Mouse (Mus musculus) R1 (cell line): Measurements from ENCODE around the gene Mettl6.

Experiments
- DNase-seq: peaks from one replicate; pipeline ENCODE4 v3.0.0-alpha.2; 2018; ENCODE audit warnings: low read depth, low spot score

Gene Mettl6

DNA sequence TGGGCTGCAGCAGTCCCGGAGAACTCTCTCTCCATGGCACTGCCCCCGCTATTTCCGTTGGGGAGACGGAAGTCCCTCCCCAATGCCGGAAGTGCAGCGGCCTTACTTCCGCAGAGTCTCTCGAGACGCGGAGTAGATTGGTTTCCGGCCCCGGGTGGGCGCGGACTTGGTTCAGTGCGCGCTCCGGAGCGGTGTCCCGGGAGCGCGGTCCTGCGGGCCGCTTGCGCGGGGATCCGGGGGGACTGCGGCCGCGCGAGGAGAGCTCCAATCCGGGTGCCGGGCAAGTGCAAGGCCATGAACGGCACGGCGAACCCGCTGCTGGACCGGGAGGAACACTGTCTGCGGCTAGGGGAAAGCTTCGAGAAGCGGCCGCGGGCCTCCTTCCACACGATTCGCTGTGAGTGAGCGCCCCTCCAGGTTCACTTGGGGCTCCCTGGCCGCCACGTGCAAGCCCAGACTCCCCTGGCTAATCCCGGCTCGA is at the start of gene Mettl6:
TSS of gene Mettl6 (minus strand) at position 66 of the 481 bp plus-strand sequence.
- peak; percentile 96 for DNase-seq

DNA sequence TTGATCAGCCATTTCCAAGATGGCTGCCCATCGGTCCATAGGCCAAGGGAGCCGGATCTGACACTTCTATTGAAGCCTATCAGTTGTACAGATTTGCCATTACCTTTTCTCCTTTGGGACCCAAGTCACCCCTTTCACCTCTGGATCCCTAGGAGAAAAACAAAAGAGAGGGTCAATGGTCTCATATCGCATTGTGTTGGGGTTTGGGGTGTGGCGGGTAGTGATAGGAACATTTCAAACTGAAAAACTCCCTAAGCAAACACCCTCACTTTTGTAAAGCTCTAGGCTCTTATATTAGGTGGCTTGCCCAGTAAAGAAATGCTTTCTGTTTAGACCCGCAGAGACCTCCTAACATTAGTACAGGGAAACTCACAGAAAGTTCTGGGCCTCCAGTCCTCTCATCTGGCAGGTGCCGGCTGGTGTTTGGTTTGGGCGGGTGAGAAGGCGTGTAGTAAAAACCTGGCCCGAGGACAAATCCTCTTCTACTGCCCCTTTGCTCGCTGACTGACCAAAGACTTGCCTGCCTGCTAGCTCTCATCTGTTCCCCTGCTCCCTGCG is 49.1 kb upstream of the Mettl6 start:
- DNase-seq: no peak

DNA sequence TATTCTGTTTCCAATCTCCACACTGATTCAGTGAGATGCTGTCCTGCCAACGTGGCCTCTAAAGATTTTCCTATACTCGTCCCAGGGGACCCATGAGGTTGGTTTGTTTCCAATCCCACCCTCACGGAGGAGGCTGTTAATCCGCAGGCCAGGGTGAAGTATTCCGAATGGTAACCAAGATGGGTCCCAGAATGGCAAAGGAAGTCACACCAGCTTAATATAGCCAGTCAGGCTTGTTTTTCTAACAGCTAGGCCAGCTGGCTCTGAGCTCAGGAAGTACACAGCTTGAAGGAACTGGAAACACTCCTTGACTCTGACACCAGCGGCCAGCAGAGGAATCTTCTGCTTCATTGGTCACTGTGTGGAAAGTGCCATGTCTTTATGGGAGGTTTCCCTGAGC is 42.5 kb upstream of the Mettl6 start:
- no peak for DNase-seq

DNA sequence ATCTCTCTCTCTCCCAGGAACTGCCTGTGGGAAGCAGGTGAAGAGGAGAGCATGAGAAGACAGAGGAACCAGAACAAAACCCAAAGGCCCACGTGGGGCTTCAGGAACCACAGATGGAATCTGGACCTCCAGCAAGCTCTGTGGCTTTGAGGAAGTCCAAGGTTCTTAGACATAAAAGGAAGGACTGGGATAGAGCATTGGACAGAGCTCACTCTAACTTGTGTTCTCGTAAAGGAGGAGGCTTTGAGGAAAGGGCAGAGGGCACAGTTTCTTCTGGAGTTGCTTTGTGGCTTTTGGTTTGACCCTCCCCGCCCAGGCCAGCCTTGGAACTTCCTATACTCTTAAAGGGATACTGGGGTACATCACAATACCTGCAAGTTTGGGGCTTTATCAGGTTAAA is 37.8 kb upstream of the Mettl6 start:
- no peak for DNase-seq

DNA sequence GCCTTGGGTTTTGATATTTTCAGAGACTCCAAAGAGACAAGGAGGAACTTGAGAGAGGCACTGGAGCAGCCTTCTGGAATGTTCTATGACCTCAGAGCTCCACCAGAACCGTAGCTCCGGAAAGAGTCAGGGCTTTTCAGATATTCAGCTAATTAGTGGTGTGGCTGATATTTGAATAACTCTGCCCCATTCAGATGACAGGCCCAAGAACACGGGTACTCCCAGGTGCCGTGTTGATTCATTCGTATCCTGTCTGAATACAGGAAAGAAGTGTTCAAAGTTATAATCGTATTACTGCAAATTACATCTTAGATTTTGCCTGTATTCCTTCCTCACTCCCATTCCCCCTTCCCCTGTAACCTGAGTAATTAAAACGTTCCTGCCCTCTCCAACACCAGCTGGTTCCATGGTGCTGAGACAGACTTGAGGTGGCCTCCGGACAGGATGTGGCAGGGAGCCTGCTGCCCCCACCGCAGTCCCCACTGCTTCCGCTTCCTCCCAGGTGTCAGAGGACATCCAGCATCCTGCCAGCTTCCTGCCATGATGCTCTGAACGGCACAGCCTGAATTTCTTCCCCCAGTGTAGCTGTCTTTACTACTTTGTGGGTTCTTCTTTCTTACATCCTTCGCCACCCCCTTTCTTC is 36.8 kb upstream of the Mettl6 start:
- no peak for DNase-seq

DNA sequence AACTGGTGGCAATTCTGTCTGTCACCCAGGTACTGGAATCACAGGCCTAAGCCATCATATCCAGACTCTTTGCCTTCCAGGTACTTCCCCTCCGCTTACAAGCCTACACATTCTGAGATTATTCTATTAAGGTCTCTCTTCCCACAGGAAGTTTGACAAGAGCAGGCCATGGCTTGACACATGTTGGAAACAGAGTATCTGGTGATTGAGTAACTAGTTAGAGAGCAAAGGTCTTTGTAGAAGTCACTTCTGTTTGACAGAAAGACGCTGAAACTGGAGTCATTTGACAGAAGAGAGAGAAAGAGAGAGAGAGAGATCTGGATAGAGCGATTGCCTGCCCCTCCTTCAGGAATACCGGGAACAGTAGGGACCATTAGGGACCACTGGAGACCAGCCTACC is 36.0 kb upstream of the Mettl6 start:
- no peak for DNase-seq

DNA sequence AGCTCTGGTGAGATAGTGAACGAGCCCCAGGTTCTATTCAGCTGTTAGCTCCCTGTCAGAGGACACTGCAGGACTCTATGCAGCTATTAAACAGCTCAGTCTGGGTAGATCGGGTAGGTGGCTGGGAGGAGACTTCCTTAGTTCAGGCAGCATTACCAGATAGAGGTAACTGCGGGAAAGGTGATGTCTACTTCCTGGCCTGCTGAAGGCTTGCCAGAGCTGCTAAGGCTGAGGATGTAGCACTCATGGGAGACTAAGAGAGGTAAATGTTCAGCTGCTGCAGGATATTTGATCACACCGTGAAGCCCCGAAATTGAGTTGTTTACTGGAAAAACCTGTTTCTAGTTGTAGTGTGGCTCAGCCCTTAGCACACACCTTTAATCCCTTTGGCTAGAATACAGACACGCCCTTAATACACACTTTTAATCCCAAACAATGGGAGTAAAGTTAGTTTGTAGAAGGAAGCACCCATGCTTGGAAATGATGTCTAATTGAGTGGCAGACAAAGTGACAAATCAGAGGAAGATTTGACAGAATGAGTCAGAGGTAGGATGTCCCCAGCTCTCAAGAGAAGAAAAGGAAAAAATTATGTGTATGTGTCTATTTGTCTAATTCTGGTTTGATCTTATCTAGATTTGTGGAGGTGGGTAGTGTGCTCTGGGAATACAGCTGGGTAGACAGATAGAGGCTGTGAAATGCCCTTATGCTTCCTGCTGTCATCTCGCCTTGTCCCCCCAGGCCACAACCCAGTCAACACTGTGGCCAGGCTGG is 30.4 kb upstream of the Mettl6 start:
- peak; percentile 9 for DNase-seq

DNA sequence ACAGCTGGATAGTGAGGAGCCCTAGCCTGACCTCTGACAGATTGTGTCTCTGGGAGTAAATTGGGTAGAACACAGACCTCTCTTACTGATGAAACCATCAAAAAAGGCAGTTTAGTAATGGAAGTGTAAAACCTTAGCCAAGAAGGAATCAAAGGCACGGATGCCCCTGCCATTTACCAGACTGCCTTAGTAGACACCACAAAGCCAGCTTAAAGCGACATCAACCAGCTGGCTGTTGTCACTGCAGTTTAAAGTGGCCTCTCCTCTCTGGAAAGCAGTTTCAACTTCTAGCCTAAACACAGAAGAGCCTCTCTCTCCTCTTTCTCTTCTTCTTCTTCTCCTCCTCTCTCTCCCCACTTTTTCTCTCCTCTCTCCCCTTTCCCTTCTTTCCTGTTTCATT is 26.5 kb upstream of the Mettl6 start:
- DNase-seq: no peak

DNA sequence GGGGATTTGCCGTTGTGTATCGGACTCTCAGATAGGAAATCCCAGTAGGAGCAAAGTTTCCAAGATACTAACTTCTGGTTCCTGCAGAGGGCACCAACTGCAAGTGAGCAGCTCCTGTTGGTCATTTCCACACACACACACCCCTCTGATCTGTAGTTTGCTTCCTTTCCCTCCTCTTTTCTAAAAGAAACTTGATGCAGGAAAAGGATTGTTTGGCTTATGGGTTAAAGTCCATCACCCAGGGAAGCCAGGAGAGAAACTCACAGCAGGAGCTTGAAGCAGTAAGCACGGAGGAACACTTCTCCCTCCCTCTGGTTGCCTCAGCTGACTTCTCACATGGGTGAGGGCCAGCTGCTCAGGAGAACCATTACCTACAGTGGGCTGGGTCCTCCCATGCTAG is 24.3 kb upstream of the Mettl6 start:
- DNase-seq: no peak

DNA sequence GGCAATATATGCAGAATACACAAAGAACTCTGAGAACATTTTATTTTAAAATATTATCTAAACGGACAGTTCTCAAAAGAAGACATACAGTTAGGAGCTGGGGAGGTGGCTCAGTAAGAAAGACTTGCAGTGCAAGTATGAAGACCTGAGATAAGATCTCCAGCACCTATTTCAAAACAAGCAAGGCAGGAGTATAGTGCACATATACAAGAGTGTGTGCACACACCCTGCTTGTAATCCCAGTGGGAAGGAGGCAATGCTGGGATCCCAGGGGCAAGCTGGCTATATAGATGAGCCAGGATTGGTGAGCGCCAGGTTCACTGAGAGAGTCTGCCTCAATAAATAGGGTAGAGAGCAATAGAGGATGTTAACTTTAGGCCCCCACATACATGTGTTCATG is 21.1 kb upstream of the Mettl6 start:
- no peak for DNase-seq

DNA sequence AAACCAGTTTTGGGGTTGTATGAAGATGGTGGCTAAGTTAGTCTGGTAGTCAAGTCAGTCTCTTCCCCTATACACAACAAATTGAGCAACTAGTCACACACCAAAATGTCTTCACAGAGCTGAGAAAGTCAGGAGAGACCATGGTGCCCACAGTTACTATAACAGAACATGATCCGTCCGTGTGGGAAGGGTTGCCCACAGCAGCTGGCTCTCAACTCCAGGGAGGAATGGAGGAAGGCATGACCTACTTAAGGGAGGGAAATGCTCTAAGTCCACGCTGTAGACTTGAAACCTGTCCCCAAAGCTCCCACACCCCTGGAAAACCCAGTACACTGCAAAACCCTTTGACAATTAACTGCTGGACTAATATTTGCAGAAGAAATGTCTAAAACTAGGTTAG is 15.5 kb upstream of the Mettl6 start:
- DNase-seq: no peak

DNA sequence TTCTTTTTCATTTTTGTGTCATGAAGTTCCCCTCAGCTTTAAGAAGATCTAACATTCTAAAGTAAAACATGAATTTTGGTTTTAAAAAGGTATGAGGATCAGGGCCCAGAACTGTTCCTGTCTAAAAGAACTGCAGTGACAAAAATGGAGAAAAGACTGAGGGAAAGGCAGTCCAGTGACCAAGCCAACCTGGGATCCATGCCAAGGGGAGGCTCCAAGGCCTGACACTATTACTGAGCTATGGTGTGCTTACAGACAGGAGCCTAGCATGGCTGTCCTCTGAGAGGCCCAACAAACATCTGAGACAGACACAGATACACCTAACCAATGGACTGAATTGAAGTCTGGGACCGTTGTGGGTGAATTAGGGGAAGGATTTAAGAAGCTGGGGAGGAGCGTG is 15.1 kb upstream of the Mettl6 start:
- no peak for DNase-seq

DNA sequence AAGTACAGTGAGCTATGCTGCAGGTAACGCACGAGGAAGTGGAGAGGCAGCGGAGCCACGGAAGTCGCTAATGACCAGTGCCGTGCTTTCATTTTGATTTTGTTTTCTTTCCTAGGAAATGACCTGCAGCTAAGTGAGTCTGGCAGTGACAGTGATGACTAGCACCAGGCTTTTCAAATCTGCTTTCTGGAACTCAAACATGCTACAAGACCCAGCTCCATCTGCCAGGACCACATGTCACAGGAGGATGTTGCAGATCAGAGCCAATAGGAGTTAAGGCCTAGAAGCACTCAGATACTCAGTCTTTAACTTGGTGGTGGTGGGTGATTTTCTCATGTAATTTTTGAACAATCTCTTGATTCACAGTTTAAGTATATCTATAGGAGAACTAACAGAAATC is 11.6 kb upstream of the Mettl6 start:
- DNase-seq: no peak

DNA sequence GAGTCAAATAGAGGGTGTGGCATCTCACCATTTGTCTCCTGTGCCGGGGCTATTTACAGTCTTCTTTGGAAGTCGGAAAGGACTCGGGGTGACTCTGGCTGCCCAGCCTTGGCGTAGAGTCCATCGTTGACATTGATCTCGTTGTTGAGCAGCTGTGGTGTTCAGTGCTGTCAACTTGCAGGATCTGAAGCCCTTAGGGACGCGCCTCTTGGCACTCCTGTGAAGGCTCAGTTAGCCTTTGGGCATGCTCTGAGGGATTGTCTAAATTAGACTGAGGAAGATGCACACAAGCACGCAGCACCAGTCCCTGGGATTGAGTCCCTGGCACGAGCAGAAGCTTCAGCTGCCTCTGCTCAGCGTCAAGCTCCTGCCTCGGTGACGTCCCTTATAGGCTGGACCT is 8.6 kb upstream of the Mettl6 start:
- no peak for DNase-seq

DNA sequence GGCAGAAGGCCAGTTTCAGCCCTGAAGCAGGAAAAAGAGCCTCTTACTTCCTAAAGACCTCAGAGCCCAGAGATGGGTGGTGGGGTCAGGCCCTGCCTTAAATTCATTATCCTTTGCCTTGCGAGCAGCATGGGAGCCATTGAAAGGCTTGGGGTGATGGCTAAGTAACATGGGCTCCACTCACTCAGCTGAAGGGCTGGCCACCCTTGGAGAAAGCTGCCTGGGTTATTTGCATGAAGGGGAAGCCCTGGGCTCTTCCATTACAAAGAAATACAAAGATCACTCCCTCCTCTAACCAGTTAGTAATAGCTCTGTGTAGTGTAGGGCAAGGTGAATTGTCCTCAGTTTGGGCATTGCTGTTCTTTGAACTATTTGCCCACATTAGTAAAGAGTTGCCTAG is 4.7 kb upstream of the Mettl6 start:
- peak; percentile 73 for DNase-seq

DNA sequence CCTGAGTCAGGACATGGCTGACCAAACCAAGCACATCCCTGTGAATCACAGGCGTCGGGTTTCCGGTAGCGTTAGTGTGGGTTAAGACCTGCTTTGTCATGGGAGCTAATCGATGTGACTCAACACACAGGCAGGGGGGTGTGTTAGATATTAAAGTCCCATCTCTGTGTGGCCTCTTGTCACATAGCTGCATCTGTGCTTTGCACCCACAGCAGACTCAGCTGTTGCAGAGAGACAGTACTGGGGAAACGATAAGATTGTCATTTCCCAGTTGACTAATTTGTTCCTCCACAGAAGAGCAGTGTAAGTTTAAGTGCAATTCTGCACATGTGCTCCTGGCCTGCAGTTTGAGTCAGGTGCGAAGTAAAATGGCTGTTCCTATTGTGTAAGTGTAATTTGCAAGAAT is 1.4 kb upstream of the Mettl6 start:
- DNase-seq: peak; percentile 41

DNA sequence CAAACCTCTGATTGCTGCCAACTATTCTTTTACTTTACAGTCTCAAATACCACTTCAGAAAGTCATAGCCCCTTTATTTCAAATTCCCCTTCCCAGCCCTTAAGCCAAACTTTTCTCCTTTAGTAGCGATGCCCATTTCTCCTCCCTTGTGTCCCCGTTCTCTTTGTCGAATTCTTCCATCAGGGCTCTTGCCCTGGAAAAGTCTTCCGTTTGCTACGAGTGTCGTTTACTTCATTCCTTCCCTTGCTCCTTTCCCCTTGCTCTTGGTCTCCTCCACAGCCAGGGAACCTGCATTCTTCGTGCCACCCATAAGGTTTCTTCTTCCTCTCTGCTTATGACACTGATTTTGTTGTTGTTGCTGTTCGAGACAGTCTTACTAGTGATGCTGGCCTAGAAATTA is 698 bp upstream of the Mettl6 start:
- peak; percentile 23 for DNase-seq

DNA sequence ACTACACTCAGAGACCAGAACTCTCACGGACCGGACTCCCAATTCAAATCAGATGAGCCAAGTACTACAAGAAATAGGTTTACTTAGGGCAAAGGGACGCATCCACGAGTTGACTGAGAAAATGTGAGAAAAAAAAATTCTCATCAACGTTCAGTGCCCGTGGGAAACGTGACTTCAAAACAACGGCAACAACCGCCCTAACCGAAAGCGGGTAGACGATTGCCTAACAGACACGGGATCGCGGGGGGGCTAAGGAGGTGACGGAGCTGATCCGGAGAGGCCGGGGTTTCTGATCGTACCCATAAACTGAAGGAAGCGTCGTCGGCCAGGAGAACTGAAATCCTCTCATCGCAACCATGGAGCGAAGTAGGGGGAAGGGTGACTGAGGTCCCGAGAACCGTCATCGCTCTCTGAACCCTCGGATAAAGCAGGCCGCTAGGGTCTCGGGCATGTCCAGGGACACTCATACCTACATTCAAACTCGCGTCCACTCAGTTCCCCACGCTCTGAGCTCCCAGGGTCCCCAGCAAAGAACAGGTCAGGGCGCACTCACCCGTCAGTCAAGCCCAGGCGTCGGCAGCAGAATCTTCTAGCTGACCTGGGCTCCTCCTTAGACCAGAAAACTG is 378 bp downstream of the Mettl6 start, which contains the start of gene Eaf1:
TSS of gene Eaf1 (plus strand) at position 51 of the 626 bp plus-strand sequence.
- DNase-seq: no peak

DNA sequence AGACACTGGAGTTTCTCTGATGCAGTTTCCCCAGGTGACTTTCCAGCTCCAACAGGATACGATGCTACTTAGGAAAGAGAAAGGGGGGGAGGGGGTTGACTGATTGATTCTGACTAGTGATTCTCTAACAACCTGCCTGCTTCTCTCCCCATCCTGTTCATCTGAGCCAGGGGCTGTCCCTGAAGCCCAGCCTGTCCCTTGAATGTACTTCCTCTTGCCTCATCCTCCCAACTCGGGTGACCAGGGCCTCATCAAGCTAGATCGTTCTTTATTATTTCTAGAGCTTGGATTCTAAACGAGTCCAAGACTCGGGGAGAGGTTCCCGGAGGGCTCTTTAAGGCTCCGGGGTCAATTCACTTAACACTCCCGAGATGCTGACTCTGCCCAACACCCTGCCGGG is 939 bp downstream of the Mettl6 start:
- no peak for DNase-seq

DNA sequence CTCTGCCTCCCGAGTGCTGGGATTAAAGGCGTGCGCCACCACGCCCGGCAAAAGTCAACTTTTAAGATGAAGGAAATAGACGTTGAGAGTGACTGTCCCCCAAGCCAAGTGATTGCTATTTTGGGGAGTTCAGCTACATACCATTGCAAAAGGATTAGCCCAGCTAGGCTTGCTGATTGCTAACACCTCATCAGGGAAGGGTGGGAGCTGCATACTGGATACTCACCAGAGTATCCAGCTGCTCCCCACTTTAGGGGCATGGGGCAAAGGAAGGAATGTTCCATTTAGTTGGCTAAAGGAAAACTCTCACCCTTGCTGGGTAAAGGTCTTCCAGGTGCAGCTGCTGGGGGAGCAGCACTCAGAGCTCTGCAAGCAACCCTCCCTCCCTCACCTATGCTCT is 6.8 kb downstream of the Mettl6 start:
- no peak for DNase-seq

DNA sequence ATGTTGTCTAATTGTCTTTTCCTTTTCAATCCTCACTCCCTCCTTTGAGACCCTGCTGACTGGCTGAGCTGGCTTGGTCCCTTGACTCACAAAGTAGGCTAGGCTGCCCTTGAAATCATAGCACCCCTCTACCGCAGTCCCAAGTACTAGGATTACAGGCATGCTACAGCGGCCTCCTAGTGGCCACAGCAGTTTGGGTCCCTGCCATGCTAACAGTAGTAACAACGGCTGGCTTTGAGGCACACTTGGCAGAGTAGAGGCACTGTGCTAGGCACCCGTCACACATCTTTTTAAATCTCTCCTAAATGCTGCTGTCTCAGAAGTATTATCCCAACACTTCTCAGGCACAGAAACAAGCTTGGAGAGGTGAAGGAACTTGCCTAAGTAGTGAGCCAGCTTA is 8.4 kb downstream of the Mettl6 start:
- no peak for DNase-seq

DNA sequence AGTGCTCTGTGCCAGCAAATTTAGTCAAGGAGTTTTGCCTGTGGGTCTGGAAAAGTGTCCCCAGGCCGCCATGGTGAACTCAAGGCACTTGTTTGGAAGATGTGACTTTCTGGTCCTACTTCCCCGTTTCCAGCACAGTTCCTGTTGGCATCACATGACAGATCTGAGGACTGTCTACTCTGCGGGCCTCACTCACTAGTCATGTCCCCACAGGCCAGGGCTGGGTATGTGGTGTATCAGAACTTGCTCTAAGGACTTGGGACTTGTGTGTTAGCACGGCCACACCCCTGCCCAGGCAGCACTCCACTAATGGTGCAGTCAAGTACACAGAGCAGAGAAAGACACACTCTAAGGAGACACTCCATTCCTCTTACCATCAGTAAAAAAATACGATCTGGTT is 12.4 kb downstream of the Mettl6 start:
- no peak for DNase-seq

DNA sequence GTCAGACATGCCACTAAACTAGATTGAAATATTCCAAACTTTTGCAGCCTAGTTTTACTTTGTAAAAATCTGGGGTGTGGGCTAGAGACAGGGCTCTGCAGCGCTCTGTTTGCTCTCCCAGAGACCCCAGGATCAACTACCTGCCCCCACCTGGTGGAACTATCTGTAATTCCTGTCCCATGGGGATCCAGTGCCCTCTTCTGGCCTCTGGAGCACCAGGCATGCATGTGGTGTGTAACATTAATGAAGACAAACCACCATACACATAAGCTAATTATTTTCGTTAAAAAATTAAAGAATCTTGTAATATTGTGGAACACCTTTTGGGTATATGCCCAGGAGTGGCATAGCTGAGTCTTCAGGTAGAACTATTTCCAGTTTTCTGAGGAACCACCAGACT is 21.5 kb downstream of the Mettl6 start:
- DNase-seq: no peak
